Mouse (Mus musculus) erythroid progenitor cell, adult 5-6 weeks (primary cell): ENCODE measurements around the gene Glt6d1. TPM values are rescaled to one million over a fixed set of nuclear protein-coding genes. Genes with fewer than 3 reads are reported as not detected.
"Not testable (repeated sequence)": the region's sequence is repeated elsewhere in the genome, so short reads cannot be mapped to it uniquely, and the experiment has no call there.

Source experiments
- ATAC-seq: replicated peaks from 2 replicates; pipeline ENCODE4 v1.8.0; 2016; ENCODE audit warnings: moderate number of reproducible peaks, mild to moderate bottlenecking, moderate TSS enrichment, inconsistent platforms; ENCODE audit not compliant: poor library complexity, low FRiP score, severe bottlenecking
- total RNA-seq, 2 experiments: library from RNA; stranded (forward) in 1 of 2; stranded (reverse) in 1 of 2; fragments of 150-400 nt in 1 of 2; fragments of 186-747, 209-891 nt in 1 of 2; gene quantifications; 2 replicates each; pipeline versions ENCODE4 v1.2.3 to v1.2.4; 2015 to 2017; ENCODE audit warnings: low replicate concordance in 2 of 2

The Glt6d1 gene
- total RNA-seq (2015; ENCODE audit: low replicate concordance) (not detected in 2 replicates), total RNA-seq (2017; ENCODE audit: low replicate concordance) (not detected in 2 replicates)

DNA sequence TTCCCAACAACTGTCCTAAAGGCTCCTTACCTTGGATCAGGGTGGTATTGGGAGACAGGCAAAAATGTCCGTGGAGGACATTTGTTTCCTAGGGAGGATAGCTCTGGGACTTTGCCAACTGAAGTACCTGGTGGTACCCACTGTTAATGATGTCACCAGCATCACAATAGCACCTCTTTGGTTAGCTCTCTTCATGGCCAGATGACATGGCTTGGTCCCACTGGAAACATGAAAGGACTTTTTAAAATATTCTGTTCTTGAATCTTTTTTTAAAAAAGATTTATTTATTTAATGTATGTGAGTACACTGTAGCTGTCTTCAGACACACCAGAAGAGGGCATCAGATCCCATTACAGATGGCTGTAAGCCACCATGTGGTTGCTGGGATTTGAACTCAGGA lies at the start of gene Glt6d1:
TSS of gene Glt6d1 (minus strand) at position 101 of the 400 bp plus-strand sequence.
- ATAC-seq: not testable (repeated sequence)

DNA sequence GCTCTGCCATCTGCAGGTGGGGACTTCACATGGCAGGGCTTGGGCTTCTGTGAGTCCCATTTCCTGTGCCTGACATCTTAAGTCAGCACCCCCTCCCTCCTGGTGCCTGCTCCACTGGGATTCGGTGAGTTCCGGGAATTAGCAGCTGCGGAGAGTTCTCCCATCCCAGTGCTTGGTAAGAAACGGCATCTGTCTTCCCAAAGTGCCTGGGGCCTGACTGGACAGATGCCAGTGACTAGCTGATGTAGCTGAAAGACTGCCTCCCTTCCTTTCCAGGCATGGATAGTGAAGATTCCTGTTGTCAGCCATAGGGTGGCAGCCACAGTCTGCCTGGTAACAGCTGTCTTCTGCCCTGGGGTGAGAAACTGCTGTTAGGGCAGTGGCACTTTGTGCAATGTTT lies 49.8 kb upstream of the Glt6d1 start:
- no peak for ATAC-seq

DNA sequence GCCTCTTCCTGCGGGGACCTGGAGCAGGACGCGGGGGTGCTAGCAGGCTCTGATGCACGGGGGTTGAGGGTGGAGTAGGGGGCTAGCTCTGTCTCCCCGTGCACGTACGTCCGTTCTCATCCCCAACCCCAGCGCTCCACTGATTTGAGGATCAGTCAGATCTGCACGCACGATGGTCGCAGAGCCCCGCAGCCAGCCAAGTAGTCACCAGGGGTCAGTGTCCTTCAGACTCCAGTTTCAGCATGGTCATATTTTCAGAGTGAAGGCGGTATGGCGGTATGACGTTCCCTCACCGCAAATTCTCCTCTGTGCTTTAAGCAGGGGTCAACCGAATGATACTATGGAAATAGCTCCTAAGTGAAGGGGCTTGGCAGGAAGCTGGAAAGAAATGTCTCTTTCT lies 48.6 kb upstream of the Glt6d1 start:
- ATAC-seq: no peak

DNA sequence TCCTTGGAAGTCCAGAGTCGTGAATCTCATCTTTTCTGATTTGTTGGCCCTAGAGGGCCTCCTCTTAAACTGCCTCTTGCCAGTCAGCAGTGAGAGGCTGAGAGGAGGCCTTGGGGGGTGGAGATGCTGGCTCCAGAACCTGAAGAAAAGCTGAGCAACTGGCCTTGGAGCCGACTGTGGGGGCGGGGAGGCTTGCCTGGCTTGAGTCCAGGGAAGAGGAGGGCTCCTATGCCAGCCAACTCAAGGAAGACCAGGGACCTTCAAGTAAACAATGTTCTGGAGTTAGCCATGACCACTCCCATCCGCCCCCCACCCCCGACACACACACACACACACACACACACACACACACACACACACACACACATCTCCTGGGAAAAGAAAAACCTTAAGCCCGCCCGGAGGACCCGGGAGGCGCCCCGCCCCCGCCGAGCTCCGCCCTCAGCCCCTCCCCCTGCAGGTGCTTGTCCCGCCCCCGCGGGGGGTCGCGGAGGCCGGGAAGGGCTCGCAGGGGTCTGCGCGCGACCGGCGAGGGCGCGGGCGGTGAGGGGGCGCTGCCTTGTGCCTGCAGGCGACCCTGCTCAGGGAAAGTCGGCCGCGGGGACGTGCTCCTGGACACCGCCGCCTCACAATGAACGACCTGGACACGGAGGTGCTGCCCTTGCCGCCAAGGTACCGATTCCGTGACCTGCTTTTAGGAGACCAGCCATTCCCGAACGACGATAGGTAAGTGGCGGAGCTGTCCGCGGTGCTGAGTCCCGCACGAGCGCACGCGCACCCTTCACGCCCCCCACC lies 47.9 kb upstream of the Glt6d1 start, which contains the start of gene Kcnt1:
TSS of gene Kcnt1 (plus strand) at position 398 of the 795 bp plus-strand sequence.
- ATAC-seq: no peak

DNA sequence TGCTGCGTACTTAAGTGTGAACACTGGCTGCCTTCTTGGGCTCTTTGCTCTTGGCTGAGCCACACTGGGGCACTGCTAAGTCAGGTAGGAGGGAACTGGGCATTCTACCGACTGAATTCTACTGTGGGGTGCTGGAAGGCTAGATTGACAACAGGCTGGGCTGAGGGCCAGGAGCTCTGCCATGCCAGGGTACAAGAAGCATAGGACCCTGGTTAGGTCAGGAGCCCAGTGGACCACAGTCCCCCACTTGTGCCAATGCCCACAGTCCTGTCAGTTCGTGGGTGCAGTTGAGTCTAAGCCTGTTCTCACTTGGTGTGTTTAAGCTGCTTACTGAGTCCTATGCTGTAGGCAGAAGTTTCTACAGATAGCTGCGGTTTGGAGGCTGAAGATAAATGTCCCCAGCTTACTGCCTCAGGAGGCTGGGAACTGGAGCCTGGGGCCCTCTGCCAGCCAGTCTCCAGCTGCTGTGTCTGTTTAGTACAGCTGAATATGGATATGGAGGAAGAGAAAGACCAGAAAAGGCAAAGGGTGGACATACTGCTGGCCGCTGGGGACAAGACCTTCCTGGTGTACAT lies 47.1 kb upstream of the Glt6d1 start:
- no peak for ATAC-seq

DNA sequence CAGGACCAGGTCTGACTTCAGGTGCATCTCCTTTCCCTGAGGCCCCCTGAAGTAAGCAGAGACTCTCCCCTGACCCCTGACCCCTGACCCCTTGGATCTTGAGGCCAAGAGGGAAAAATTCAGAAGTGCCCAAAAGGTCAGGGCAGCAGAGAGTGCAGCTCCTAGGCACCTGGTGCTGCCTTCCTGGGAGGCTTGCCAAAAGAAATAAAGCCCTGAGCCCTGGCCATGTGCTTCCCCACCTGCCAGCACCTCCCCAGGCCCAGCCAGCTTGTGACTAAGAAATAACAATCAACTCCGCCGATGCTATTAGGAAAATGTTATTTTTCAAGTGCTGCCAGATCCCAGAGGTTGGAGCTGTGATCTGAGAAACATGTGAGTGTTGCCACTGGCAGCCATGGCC lies 46.4 kb upstream of the Glt6d1 start:
- no peak for ATAC-seq

DNA sequence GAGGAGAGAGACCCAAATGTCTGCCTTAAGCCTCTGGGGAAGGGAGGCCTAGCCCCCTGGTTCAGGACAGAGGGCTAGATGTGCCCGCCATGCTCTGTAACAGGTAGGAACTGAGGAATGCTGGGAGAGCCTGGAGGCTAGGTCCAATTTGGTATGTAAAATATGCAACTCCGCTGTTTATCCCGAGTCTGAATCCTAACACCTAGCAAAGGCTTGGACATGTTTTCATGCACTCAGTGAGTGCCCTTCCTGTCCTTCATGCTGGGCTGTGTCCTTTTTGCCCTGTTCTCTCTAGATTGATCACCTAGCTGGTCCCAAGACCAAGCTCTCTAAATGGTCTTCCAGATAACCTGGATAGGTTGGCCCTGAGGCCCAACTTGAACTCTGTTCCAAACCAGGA lies 44.2 kb upstream of the Glt6d1 start:
- no peak for ATAC-seq

DNA sequence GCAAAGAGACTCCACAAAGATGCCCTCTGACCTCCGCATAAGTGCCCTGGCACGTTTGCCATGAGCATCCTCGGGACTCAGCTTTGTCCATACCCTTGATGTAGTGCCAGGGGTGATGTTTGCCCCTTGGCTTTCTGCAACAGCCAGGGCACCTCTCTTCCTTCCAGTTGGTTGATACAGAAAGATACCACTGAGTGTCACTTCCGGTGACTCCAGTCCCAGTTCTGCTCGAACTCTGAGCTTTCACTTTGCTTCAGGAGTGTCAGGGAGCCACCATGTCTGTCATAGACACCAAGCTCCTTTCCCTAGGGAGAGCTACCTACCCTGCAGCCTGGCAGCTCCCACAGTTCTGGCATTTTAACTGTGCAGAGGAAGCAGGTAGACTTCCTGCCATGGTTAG lies 38.4 kb upstream of the Glt6d1 start:
- no peak for ATAC-seq

DNA sequence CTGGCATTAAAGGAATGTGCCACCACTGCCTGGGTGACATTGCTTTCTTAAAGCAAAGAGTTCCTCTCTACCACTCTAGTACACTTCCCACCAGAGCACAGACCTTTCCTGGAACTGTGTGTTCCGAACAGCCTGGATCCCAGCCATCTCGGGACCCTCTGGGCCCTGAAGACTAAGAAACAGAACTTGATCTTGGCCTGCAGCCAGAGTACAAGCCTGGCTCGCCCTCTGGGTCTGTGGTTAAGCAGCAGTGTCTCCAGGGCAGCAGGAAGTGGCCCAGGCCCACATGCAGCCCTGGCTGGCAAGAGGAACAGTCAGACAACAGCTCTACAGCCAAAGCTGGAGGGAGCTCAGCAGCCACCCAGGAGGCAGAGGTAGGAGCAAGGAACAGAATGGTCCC lies 37.0 kb upstream of the Glt6d1 start:
- ATAC-seq: no peak

DNA sequence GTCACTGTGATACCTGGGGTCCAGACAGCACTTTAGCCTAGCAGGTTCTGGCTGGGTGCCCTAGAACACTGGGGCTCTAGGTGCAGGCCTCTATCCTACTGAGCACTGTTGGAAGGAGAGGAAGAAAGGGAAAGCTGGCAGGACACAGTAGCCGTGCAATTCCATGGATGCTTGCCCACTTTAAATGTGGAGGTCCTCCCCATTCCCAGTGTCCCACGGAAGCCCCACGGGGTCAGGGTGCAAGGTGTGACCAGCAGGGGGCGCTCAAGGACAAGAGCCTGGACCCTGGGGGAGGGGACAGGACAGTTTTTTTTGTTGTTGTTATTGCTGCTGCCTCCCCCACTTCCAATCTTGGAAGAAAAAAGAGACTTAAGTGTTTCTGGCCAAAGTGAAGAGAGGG lies 34.7 kb upstream of the Glt6d1 start:
- peak; percentile 66 for ATAC-seq

DNA sequence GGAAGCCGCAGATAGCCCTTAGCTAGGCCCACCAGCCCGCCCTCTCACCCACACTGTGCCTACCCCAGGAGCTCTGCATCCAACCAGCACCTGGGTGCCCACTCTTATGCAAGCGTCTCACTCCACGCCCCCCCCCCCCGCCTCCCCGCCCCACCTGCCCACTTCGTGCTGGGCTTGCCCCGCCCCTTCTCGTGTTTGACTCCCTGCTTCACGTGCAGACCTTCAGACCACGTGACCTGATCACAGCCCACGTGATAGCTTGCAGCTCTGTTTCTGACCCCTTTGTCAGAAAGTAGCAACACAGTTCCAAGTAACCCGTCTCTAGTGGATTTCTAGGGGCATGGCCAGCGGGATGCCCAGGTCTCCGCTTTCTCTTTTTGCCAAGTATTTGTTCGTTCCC lies 31.6 kb upstream of the Glt6d1 start, which contains the start of gene Sohlh1:
TSS of gene Sohlh1 (minus strand) at position 23 of the 400 bp plus-strand sequence.
- ATAC-seq: no peak

DNA sequence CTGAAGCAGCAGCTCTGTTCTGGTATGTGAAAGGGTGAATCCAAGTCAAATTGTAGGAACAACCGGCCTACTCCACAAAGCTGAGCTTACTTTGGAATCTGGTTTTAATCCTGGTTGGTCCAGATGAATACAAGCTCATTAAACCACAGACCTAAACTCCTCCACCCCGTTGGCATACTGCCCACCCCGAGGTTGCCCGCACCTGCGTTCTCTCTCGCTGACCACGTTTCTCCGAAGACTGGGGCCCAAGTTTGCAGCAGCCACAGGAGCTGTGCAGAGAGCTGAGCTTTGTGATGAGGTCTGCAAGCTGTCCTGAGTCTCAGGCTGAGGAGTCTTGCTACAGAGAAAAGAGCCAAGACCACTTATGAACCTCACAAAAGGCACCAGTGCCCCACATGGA lies 30.9 kb upstream of the Glt6d1 start:
- ATAC-seq: no peak

DNA sequence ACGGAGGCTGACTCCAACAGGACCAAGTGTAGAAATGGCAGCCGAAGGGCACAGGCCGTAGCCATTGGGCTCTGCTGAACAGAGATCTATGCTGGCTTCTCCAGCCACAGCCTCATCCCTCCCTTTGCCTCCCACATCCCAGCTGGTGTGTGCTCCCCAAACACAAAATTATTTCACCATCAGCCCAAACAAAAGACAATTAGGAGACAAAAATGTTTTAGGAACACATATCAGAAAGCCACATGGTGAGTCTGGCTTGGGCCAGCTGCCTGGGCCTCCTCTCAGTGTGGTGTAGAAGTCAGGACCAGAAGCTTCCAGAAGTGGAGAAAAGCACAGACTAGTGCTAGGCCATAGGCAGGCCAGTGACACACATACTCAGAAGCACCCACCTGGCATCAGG lies 28.4 kb upstream of the Glt6d1 start:
- no peak for ATAC-seq

DNA sequence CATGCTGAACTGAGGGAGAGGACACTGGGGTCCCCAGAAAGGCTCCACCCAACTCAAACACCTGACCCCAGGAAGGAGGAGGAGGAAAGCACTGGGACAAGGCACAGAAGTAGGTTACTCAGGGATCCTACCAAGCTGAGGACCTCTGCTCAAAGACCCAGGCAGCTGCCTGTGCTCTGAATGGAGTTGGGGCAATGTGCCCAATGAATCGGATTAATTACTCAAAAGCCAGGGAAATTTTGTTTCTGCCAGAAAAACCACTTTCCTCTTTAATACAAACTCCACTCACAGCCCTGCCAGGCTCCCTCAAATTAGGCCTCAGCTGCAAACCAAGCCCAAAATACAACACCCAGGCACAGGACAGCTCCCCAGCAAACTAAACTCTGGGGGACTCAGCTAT lies 27.1 kb upstream of the Glt6d1 start:
- no peak for ATAC-seq

DNA sequence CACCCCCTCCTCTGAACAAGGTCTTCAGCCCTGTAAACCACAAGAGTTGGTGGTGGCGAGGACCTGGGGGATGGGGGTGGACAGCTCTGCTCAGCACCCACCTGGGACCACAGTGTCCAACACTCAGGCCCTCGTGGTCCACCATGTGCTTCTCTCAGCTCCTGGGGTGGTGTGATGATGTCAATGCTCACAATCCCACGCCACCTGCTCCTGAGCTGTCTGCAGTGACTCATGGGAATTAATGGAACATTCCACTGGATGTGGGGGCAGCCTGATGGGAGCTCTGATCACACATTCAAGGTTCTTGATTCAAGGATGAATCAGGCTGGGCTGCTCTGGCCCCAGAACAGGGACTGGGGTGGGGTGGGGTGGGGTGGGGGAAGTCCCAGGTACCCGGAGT lies 26.5 kb upstream of the Glt6d1 start:
- ATAC-seq: no peak

DNA sequence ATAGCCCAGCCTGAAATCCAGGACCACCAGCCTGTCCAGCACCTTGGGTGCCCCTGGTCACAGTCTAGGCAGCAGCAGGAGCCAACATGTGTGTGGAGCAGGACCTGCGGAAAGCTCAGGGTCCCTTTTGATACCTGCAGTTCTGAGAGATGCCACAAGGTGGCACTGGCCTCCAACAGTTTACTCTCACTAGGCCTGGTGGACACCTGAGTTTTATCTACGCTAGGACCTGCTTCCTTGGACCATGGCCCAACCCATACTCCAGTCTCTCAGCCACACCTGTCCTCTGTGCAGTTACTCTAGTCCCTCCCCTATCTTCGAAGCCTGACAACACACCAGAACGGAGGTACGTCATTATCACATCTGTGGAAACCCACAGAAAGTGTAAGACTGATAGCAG lies 20.6 kb upstream of the Glt6d1 start:
- ATAC-seq: peak; percentile 70; the same call in 1 of the 2 replicates

DNA sequence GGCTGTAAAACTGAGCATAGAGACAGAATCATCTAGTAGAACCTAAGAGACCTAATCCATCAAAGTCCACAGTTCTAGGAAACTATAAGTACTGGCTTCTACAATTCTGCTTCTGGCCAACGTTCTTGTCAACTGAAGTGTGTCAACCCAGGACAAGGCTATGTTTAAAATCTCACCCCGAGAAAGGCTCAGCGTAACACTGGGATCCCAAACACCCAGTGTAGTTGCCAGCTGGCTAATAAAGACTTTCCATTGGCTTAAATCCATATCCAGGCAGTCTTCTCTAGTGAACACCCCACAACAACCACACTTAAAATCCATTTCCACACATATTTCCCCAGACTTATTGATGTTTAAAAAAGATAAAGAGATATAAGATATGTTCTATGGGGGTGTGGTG lies 15.1 kb upstream of the Glt6d1 start:
- ATAC-seq: no peak

DNA sequence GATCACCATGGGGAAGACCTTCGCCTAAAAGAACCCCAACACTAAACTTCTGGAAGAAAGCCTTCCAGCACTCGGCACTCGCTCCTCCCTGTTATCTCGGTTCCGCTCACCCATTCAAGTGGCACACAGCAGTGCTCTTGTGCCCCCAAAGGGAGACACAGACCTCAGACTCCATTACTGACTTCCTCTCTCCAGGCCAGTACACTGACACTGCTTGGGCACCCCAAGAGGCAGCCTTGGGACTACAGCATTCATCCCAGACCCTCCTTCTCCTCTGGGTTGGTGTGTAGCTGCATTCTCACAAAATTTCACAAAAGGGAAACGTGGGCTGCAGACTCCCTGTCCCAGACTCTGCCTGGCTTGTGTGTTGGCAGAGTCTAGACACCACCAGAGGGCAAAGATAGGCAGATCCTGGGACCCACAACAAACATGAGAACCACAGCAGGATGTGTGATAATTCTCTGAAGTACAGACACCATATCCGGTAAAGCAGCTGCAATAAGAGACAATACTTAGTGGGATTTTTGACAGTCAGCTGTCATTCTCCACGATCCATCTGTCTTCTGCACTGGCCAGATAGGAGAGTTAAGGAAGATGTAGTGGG lies 12.8 kb upstream of the Glt6d1 start:
- ATAC-seq: no peak

DNA sequence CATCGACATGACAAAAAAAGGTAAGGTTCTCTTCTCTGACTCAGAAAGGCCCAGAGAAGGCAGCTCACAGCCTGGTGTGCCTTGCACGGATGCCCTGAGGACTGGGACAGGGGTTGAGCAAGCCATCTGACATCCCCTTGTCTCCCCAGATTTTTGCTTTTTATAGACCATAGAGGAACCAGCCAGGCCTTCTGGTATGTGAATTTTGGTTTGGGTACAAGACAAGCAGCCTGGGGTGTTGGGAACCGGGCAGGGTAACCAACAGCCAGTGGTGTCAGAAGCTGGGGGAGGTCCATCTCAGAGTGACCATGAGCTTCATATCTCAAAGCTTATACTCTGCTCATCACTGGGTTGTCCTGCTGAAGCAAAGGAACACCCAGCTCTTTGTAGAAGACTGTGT lies 9.1 kb upstream of the Glt6d1 start:
- ATAC-seq: no peak

DNA sequence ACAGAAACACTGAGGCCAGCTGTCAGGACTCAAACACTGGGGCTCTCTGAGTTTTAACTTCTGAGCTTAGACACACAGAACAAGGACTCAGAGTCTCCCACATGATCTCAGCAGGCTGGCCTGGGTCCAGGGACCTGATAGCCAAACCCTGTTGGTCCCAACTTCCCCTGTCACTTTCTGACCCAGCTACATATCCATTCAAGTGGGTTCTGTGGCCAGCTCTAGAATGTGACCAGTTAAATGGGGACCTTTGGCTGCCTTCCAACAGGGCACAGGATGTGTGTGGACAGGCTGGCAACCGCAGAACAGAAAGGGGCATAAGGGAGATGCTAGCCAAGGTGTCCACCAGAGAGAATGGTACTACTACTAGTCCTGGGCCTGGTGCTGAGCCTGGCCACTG lies 7.2 kb upstream of the Glt6d1 start, which contains the start of gene Lcn9:
TSS of gene Lcn9 (plus strand) at position 348 of the 400 bp plus-strand sequence.
- no peak for ATAC-seq

DNA sequence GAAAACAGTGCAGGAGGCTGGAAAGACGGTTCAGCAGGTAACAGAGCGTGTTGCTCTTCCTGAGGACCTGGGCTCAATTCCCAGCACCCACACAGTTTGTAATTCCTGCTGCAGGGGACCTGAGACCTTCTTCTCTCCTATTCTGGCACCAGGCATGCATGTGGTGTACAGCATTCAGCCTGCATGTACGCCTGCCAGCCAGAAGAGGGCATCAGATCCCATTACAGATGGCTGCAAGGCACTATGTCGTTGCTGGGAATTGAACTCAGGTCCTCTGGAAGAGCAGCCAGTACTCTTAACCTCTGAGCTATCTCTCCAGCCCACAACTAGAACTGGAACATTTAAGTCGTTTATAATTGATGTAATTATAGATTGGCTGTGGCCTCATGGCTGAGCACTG lies 2.3 kb downstream of the Glt6d1 start:
- ATAC-seq: no peak
